Mouse (Mus musculus): ENCODE measurements around the gene Nup88. TPM values are rescaled to one million over a fixed set of nuclear protein-coding genes. Genes with fewer than 3 reads are reported as not detected.
A peak's percentile ranks its signal among the peaks of the same experiment; 100 is the strongest.

Gene Nup88
- total RNA-seq, 2 experiments from 2014 or later: 53.3 to 57.7 TPM

- DNase-seq (ENCODE audit: low spot score in 2 of 2): peak; percentile 91 to 97
- Histone ChIP-seq H3K27ac (peak within 1 kb of the TSS; percentile 94), H3K4me3 (peak within 1 kb of the TSS; percentile 94)
- peak; percentile 96 for TF ChIP-seq CTCF (conservative IDR thresholded peaks at IDR 0.05)
These were observed 12.9 kb upstream of the Nup88 start, which contains the start of gene C1qbp for GRCm38 (mm10) chr11:70982557-70983228. TSS of gene C1qbp (minus strand) at chr11:70983026.

GRCm38 (mm10) chr11:70982030-70982429 lies 12.3 kb upstream of the Nup88 start:
- no peak for DNase-seq (ENCODE audit: low spot score in 2 of 2)
- no peak for TF ChIP-seq CTCF (conservative IDR thresholded peaks at IDR 0.05)
- peak overlapping the region; percentile 94 for H3K4me3 ChIP-seq
- peak overlapping the region; percentile 94; the same call in 1 of the 2 replicates for H3K27ac ChIP-seq

GRCm38 (mm10) chr11:70980751-70981510 lies 11.2 kb upstream of the Nup88 start:
- no peak overlapping the region for H3K4me3 ChIP-seq
- H3K27ac ChIP-seq: no peak overlapping the region
- no peak for DNase-seq (ENCODE audit: low spot score in 2 of 2)
- TF ChIP-seq CTCF (conservative IDR thresholded peaks at IDR 0.05): no peak

GRCm38 (mm10) chr11:70980232-70980631 lies 10.5 kb upstream of the Nup88 start:
- Histone ChIP-seq H3K27ac (no peak overlapping the region), H3K4me3 (no peak overlapping the region)
- DNase-seq (ENCODE audit: low spot score in 2 of 2): no peak
- TF ChIP-seq CTCF (conservative IDR thresholded peaks at IDR 0.05): no peak

- DNase-seq (ENCODE audit: low spot score in 2 of 2): no peak
- no peak overlapping the region for H3K27ac ChIP-seq
- no peak overlapping the region for H3K4me3 ChIP-seq
- no peak for TF ChIP-seq CTCF (conservative IDR thresholded peaks at IDR 0.05)
These were observed 7.5 kb upstream of the Nup88 start for GRCm38 (mm10) chr11:70977293-70977692.

- peak; percentile 25 to 61 for DNase-seq (ENCODE audit: low spot score in 2 of 2)
- Histone ChIP-seq H3K4me3 (no peak overlapping the region), H3K27ac (peak overlapping the region; percentile 44; the same call in 1 of the 2 replicates)
- no peak for TF ChIP-seq CTCF (conservative IDR thresholded peaks at IDR 0.05)
These were observed 5.4 kb upstream of the Nup88 start for GRCm38 (mm10) chr11:70975193-70975592.

GRCm38 (mm10) chr11:70973947-70974346 lies 4.2 kb upstream of the Nup88 start:
- no peak overlapping the region for H3K4me3 ChIP-seq
- no peak overlapping the region for H3K27ac ChIP-seq
- DNase-seq (ENCODE audit: low spot score in 2 of 2): no peak
- TF ChIP-seq CTCF (conservative IDR thresholded peaks at IDR 0.05): peak; percentile 59

- Histone ChIP-seq H3K4me3 (no peak overlapping the region), H3K27ac (no peak overlapping the region)
- no peak for TF ChIP-seq CTCF (conservative IDR thresholded peaks at IDR 0.05)
- no peak for DNase-seq (ENCODE audit: low spot score in 2 of 2)
These were observed 2.8 kb upstream of the Nup88 start for GRCm38 (mm10) chr11:70972586-70972985.

GRCm38 (mm10) chr11:70970560-70971540 lies 1.1 kb upstream of the Nup88 start:
- peak overlapping the region; percentile 91 for H3K4me3 ChIP-seq
- DNase-seq (ENCODE audit: low spot score in 2 of 2): no peak
- peak; percentile 37 for TF ChIP-seq CTCF (conservative IDR thresholded peaks at IDR 0.05)
- H3K27ac ChIP-seq: peak overlapping the region; percentile 91

GRCm38 (mm10) chr11:70969271-70969794 lies 440 bp downstream of the Nup88 start:
- no peak for TF ChIP-seq CTCF (conservative IDR thresholded peaks at IDR 0.05)
- H3K4me3 ChIP-seq: peak overlapping the region; percentile 91
- peak overlapping the region; percentile 98 for H3K27ac ChIP-seq
- peak in 1 of 2 experiments; percentile 27 for DNase-seq (ENCODE audit: low spot score in 2 of 2)

GRCm38 (mm10) chr11:70964222-70964907 lies 5.4 kb downstream of the Nup88 start:
- no peak for TF ChIP-seq CTCF (conservative IDR thresholded peaks at IDR 0.05)
- no peak for DNase-seq (ENCODE audit: low spot score in 2 of 2)
- H3K27ac ChIP-seq: peak overlapping the region; percentile 40; the same call in 1 of the 2 replicates
- H3K4me3 ChIP-seq: no peak overlapping the region
